Mouse (Mus musculus) small intestine, adult 2 months (tissue): ENCODE measurements around the gene Cntnap5a. TPM values are rescaled to one million over a fixed set of nuclear protein-coding genes. Genes with fewer than 3 reads are reported as not detected.

Experiments used
- H3K27ac ChIP-seq: fragments of 200-500 bp; 2 replicates; pipeline ENCODE4 v1.5.1; 2012; ENCODE audit warnings: low read depth, low read length, control low read depth, inconsistent platforms; ENCODE audit not compliant: insufficient read depth
- H3K27me3 ChIP-seq: fragments of 200-500 bp; 2 replicates; pipeline ENCODE4 v1.6.1; 2012; ENCODE audit warnings: mild to moderate bottlenecking, moderate library complexity, low read length, inconsistent platforms; ENCODE audit not compliant: control insufficient read depth, insufficient read depth
- H3K36me3 ChIP-seq: fragments of 200-500 bp; 2 replicates; pipeline ENCODE4 v1.6.1; 2012; ENCODE audit warnings: mild to moderate bottlenecking, low read length, control low read depth, inconsistent platforms; ENCODE audit not compliant: control insufficient read depth, insufficient read depth
- H3K4me1 ChIP-seq: fragments of 200-500 bp; 2 replicates; pipeline ENCODE4 v1.6.1; 2012; ENCODE audit warnings: low read length, inconsistent platforms, mixed read lengths; ENCODE audit not compliant: control insufficient read depth, insufficient read depth, insufficient read length
- H3K4me3 ChIP-seq: fragments of 200-500 bp; 2 replicates; pipeline ENCODE4 v1.5.1; 2012; ENCODE audit warnings: low read depth, mild to moderate bottlenecking, control low read depth, inconsistent platforms, low read length, moderate library complexity
- CTCF ChIP-seq: fragments of 200-500 bp; IDR thresholded peaks from 2 replicates; pipeline ENCODE4 v1.5.1; 2012; ENCODE audit warnings: low read depth, mild to moderate bottlenecking, control low read depth, inconsistent platforms, low read length, moderate library complexity, mixed read lengths; ENCODE audit not compliant: insufficient replicate concordance, insufficient read length; ENCODE audit errors: extremely low read depth
- POLR2A ChIP-seq: fragments of 200-500 bp; IDR thresholded peaks from 2 replicates; pipeline ENCODE4 v1.6.1; 2012; ENCODE audit warnings: low read depth, mild to moderate bottlenecking, control low read depth, inconsistent platforms, low read length, moderate library complexity
- WGBS: fragments of 180-500 bp; shearing (Covaris S2); methylation state at CpG from one replicate; pipeline ENCODE4 v1.1.7; 2018; 5-methylcytosine and 5-hydroxymethylcytosine counted together
- polyA plus RNA-seq: library from polyadenylated mRNA; depleted of rRNA; stranded (reverse); fragments of >200 nt; gene quantifications from 2 replicates; pipeline ENCODE4 v1.2.3, GENCODE M21; 2012

Gene Cntnap5a
- polyA plus RNA-seq, 1 experiment = 0.06 TPM

GRCm38 (mm10) chr1:116240538-116240937 lies 556.0 kb downstream of the Cntnap5a start:
- TF ChIP-seq POLR2A = no peak
- TF ChIP-seq CTCF = no peak
- Histone ChIP-seq H3K4me3 (no peak overlapping the region), H3K4me1 (no peaks in the 10 kb centered on the region), H3K27ac (no peak overlapping the region), H3K36me3 (no peaks in the 10 kb centered on the region), H3K27me3 (no peaks in the 10 kb centered on the region)

GRCm38 (mm10) chr1:116243856-116244255 lies 559.3 kb downstream of the Cntnap5a start:
- Histone ChIP-seq H3K27me3 (no peaks in the 10 kb centered on the region), H3K4me1 (no peaks in the 10 kb centered on the region), H3K27ac (no peak overlapping the region), H3K4me3 (no peak overlapping the region), H3K36me3 (no peaks in the 10 kb centered on the region)
- WGBS = 61% methylated on average over 2 of the region's 2 CpGs
- no peak for TF ChIP-seq CTCF
- TF ChIP-seq POLR2A = no peak

- Histone ChIP-seq H3K4me3 (no peak overlapping the region), H3K36me3 (no peaks in the 10 kb centered on the region), H3K4me1 (no peaks in the 10 kb centered on the region), H3K27ac (no peak overlapping the region), H3K27me3 (no peaks in the 10 kb centered on the region)
- TF ChIP-seq POLR2A (no peak), CTCF (no peak)
Observed at GRCm38 (mm10) chr1:116281144-116281543, 596.6 kb downstream of the Cntnap5a start.

GRCm38 (mm10) chr1:116283968-116284367 lies 599.4 kb downstream of the Cntnap5a start:
- 79% methylated on average over 1 of the region's 1 CpGs for WGBS
- no peaks in the 10 kb centered on the region for H3K36me3 ChIP-seq
- H3K4me3 ChIP-seq = no peak overlapping the region
- H3K27me3 ChIP-seq = no peaks in the 10 kb centered on the region
- H3K27ac ChIP-seq = no peak overlapping the region
- H3K4me1 ChIP-seq = no peaks in the 10 kb centered on the region
- no peak for TF ChIP-seq POLR2A
- TF ChIP-seq CTCF = no peak

GRCm38 (mm10) chr1:116306555-116306954 lies 622.0 kb downstream of the Cntnap5a start:
- Histone ChIP-seq H3K4me3 (no peak overlapping the region), H3K27ac (no peak overlapping the region), H3K4me1 (no peaks in the 10 kb centered on the region), H3K36me3 (no peaks in the 10 kb centered on the region), H3K27me3 (no peaks in the 10 kb centered on the region)
- 71% methylated on average over 3 of the region's 3 CpGs for WGBS
- no peak for TF ChIP-seq POLR2A
- TF ChIP-seq CTCF = no peak

GRCm38 (mm10) chr1:116311512-116311911 lies 627.0 kb downstream of the Cntnap5a start:
- H3K4me3 ChIP-seq = no peak overlapping the region
- no peak overlapping the region for H3K27ac ChIP-seq
- TF ChIP-seq CTCF (no peak), POLR2A (no peak)
- H3K4me1 ChIP-seq = no peaks in the 10 kb centered on the region
- H3K36me3 ChIP-seq = no peaks in the 10 kb centered on the region
- WGBS = 47% methylated on average over 3 of the region's 3 CpGs
- no peaks in the 10 kb centered on the region for H3K27me3 ChIP-seq

- Histone ChIP-seq H3K4me1 (no peaks in the 10 kb centered on the region), H3K4me3 (no peak overlapping the region), H3K36me3 (no peaks in the 10 kb centered on the region), H3K27me3 (no peaks in the 10 kb centered on the region), H3K27ac (no peak overlapping the region)
- no peak for TF ChIP-seq CTCF
- no peak for TF ChIP-seq POLR2A
Observed at GRCm38 (mm10) chr1:116313269-116313668, 628.7 kb downstream of the Cntnap5a start.

GRCm38 (mm10) chr1:116324505-116324904 lies 639.9 kb downstream of the Cntnap5a start:
- Histone ChIP-seq H3K27me3 (no peaks in the 10 kb centered on the region), H3K4me1 (no peaks in the 10 kb centered on the region), H3K36me3 (no peaks in the 10 kb centered on the region), H3K27ac (no peak overlapping the region), H3K4me3 (no peak overlapping the region)
- TF ChIP-seq POLR2A (no peak), CTCF (no peak)

GRCm38 (mm10) chr1:116353669-116354068 lies 669.1 kb downstream of the Cntnap5a start:
- no peaks in the 10 kb centered on the region for H3K36me3 ChIP-seq
- H3K27me3 ChIP-seq = no peaks in the 10 kb centered on the region
- H3K4me3 ChIP-seq = no peak overlapping the region
- TF ChIP-seq CTCF (no peak), POLR2A (no peak)
- no peak overlapping the region for H3K27ac ChIP-seq
- no peaks in the 10 kb centered on the region for H3K4me1 ChIP-seq
